ENCODE assay signal across 9 mouse cellular contexts in the genomic region with DNA sequence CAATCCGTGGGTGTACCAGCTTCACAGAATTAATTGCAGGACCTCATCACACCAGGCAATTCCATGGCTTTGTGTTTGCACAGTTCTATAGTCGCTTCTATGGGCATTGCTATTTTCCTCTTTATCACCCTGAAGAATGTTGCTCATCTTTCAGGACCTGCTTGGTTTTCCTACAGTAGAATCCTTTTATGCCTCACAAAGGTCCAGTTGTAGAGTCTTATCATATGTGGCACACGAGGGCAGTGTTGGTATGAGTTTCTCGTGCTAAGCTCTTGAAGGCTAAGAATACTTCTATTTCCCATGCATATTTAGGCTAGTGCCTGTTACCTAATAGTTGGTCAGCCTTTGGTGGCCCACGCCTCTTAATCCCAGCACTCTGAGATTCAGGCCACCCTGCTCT. TPM values are rescaled to one million over a fixed set of nuclear protein-coding genes. Genes with fewer than 3 reads are reported as not detected.
DNase-seq lines count a peak whose midpoint lies in the region; ATAC-seq and TF ChIP-seq lines count a peak whose summit lies in the region.
"Had no signal": no experiment of that assay in that cellular context is flagged by ENCODE, and none has a peak within 500 bp of the region (broad histone marks: within the 10 kb centered on the region; RNA-seq: fewer than 3 reads in every experiment).

No protein-coding gene starts in this region.

- TF ChIP-seq POLR2A in heart, adult 2 months (IDR thresholded peaks at IDR 0.05; ENCODE audit: insufficient read depth, low read depth, low read length), result no peak
- TF ChIP-seq POLR2A in CH12.LX (IDR thresholded peaks at IDR 0.05; ENCODE audit: low read depth, low read length), result no peak
- no peak for TF ChIP-seq POLR2A in thymus, adult 2 months (IDR thresholded peaks at IDR 0.05; ENCODE audit: control insufficient read depth, extremely low read depth, insufficient read depth, low read length, poor library complexity)

- DNase-seq in heart, adult 2 months, result peak in 1 of 2 experiments; percentile 13
- no peak for DNase-seq in heart, postnatal 36 days
- DNase-seq in CH12.LX (ENCODE audit: extremely low read depth), result no peak
- no peak for DNase-seq in frontal cortex, postnatal 25 days (ENCODE audit: low spot score in 2 of 2)
- DNase-seq in layer of hippocampus, postnatal 14 days (ENCODE audit: low spot score in 2 of 2), result no peak
- DNase-seq in thymus, adult 2 months, result no peak

- WGBS in heart, adult 2 months, result 22% methylated on average over 5 of the region's 5 CpGs
- WGBS in forebrain, embryonic 16.5 days, result 30% methylated on average over 5 of the region's 5 CpGs
- WGBS in liver, embryonic 16.5 days (ENCODE audit: insufficient replicate concordance), result 16% methylated on average over 5 of the region's 5 CpGs
- WGBS in thymus, adult 2 months, result 25% methylated on average over 5 of the region's 5 CpGs

- peak overlapping the region; percentile 70; the same call in 1 of the 2 replicates for H3K9ac ChIP-seq in heart, adult 2 months (ENCODE audit: low read depth, low read length)
- peak overlapping the region; percentile 88 for H3K9ac ChIP-seq in CH12.LX (ENCODE audit: insufficient read depth, low read depth)
- H3K9ac ChIP-seq in forebrain, embryonic 16.5 days (replicated peaks; ENCODE audit: low read depth, low read length), result peak overlapping the region; percentile 77
- H3K9ac ChIP-seq in liver, embryonic 16.5 days (ENCODE audit: low read depth, low read length), result peak overlapping the region; percentile 86

- peak overlapping the region; percentile 98 for H3K4me3 ChIP-seq in heart, adult 2 months
- peak overlapping the region; percentile 91 to 93 (median 93) for H3K4me3 ChIP-seq in CH12.LX (replicated peaks in 1 of 3; ENCODE audit: low read depth in 2 of 3, low read length in 2 of 3, poor library complexity in 1 of 3)
- peak overlapping the region; percentile 65 for H3K4me3 ChIP-seq in forebrain, embryonic 16.5 days (replicated peaks; ENCODE audit: low read length)
- H3K4me3 ChIP-seq in liver, embryonic 16.5 days (ENCODE audit: low read depth, low read length), result peak overlapping the region; percentile 87
- no peak overlapping the region for H3K4me3 ChIP-seq in thymus, adult 2 months (ENCODE audit: control insufficient read depth, insufficient read depth, low read length)

- no peak for ATAC-seq in forebrain, embryonic 16.5 days
- ATAC-seq in liver, embryonic 16.5 days (ENCODE audit: low read depth), result no peak

- dilution Hi-C loops in CH12.LX (cut with MboI; ENCODE audit: extremely low pct_ligation_motif_present, extremely low pct_unique_long_range_greater_than_20kb, low sequenced_read_pairs), result no loop called here

- no peak overlapping the region; the same call in 1 of the 2 replicates for H3K27ac ChIP-seq in heart, adult 2 months
- no peak overlapping the region for H3K27ac ChIP-seq in CH12.LX (ENCODE audit: insufficient read depth, low read depth)
- peak overlapping the region; percentile 90 for H3K27ac ChIP-seq in forebrain, embryonic 16.5 days (ENCODE audit: low read length)
- H3K27ac ChIP-seq in liver, embryonic 16.5 days (ENCODE audit: low read length), result no peak overlapping the region
- H3K27ac ChIP-seq in thymus, adult 2 months (ENCODE audit: control insufficient read depth, insufficient read depth, low read length), result no peak overlapping the region

- peak; percentile 38 for TF ChIP-seq CTCF in heart, adult 2 months (IDR thresholded peaks at IDR 0.05)
- TF ChIP-seq CTCF in CH12.LX (conservative IDR thresholded peaks at IDR 0.05 in 1 of 2, IDR thresholded peaks at IDR 0.05 in 1 of 2; ENCODE audit: low read depth in 2 of 2, low read length in 2 of 2), result peak in 1 of 2 experiments; percentile 52; a peak in 2 of 4 replicates
- no peak for TF ChIP-seq CTCF in thymus, adult 2 months (IDR thresholded peaks at IDR 0.05; ENCODE audit: borderline replicate concordance, control insufficient read depth, extremely low read depth, insufficient read depth, low read length, poor library complexity)

- peak; percentile 38 for TF ChIP-seq RAD21 in CH12.LX (IDR thresholded peaks at IDR 0.05; ENCODE audit: low read depth, low read length)

- no peaks in the 10 kb centered on the region for H3K36me3 ChIP-seq in heart, adult 2 months (ENCODE audit: control insufficient read depth, insufficient read depth, low read length)
- H3K36me3 ChIP-seq in CH12.LX (replicated peaks in 1 of 2; ENCODE audit: control insufficient read depth in 1 of 2, insufficient read depth in 1 of 2, low read length in 1 of 2), result peaks cover 19 to 52% of the 10 kb centered on the region in 2 experiments
- no peaks in the 10 kb centered on the region for H3K36me3 ChIP-seq in forebrain, embryonic 16.5 days (ENCODE audit: control insufficient read depth, insufficient read depth)
- H3K36me3 ChIP-seq in liver, embryonic 16.5 days (ENCODE audit: control insufficient read depth, insufficient read depth), result no peaks in the 10 kb centered on the region
- H3K36me3 ChIP-seq in thymus, adult 2 months (ENCODE audit: control insufficient read depth, insufficient read depth, low read length), result no peaks in the 10 kb centered on the region

- no peaks in the 10 kb centered on the region for H3K27me3 ChIP-seq in heart, adult 2 months (ENCODE audit: control insufficient read depth, insufficient read depth, low read length)
- no peaks in the 10 kb centered on the region for H3K27me3 ChIP-seq in CH12.LX (replicated peaks)
- no peaks in the 10 kb centered on the region for H3K27me3 ChIP-seq in forebrain, embryonic 16.5 days (replicated peaks; ENCODE audit: control insufficient read depth, insufficient read depth, low read length)
- no peaks in the 10 kb centered on the region for H3K27me3 ChIP-seq in liver, embryonic 16.5 days (ENCODE audit: control insufficient read depth, insufficient read depth, low read depth, low read length)
- H3K27me3 ChIP-seq in thymus, adult 2 months (ENCODE audit: control insufficient read depth, insufficient read depth, low read length), result no peaks in the 10 kb centered on the region
- H3K27me3 ChIP-seq: Patski had no signal

- no peak for TF ChIP-seq EP300 in heart, adult 2 months (IDR thresholded peaks at IDR 0.05; ENCODE audit: insufficient read depth, low read depth, low read length)
- TF ChIP-seq EP300 in CH12.LX (IDR thresholded peaks at IDR 0.05; ENCODE audit: low read length), result no peak

- H3K9me3 ChIP-seq in CH12.LX (replicated peaks; ENCODE audit: low read length), result no peaks in the 10 kb centered on the region
- no peaks in the 10 kb centered on the region for H3K9me3 ChIP-seq in forebrain, embryonic 16.5 days (ENCODE audit: control insufficient read depth, low read length)
- no peaks in the 10 kb centered on the region for H3K9me3 ChIP-seq in liver, embryonic 16.5 days (replicated peaks; ENCODE audit: control insufficient read depth, low read length)

- in situ Hi-C loops in CH12.LX (cut with MboI; ENCODE audit: low pct_ligation_motif_present, low pct_unique_long_range_greater_than_20kb, low sequenced_read_pairs), result no loop called here

- peak overlapping the region; percentile 91 for H3K4me2 ChIP-seq in CH12.LX (ENCODE audit: insufficient read depth, low read depth, poor library complexity, severe bottlenecking)
- peak overlapping the region; percentile 79 for H3K4me2 ChIP-seq in forebrain, embryonic 16.5 days (ENCODE audit: low read length)
- peak overlapping the region; percentile 96 for H3K4me2 ChIP-seq in liver, embryonic 16.5 days (ENCODE audit: low read depth, low read length)

- H3K4me1 ChIP-seq in heart, adult 2 months (ENCODE audit: control insufficient read depth, insufficient read depth, low read length), result peaks cover 4% of the 10 kb centered on the region
- peaks cover 14 to 71% of the 10 kb centered on the region in 2 experiments for H3K4me1 ChIP-seq in CH12.LX (ENCODE audit: control insufficient read depth in 1 of 2, insufficient read depth in 2 of 2)
- H3K4me1 ChIP-seq in forebrain, embryonic 16.5 days (replicated peaks; ENCODE audit: control insufficient read depth, insufficient read depth, low read length), result peaks cover 34% of the 10 kb centered on the region
- peaks cover 17% of the 10 kb centered on the region for H3K4me1 ChIP-seq in liver, embryonic 16.5 days (ENCODE audit: control insufficient read depth, low read depth, low read length)
- peaks cover 7% of the 10 kb centered on the region for H3K4me1 ChIP-seq in thymus, adult 2 months (replicated peaks; ENCODE audit: control insufficient read depth, insufficient read depth, low read length)

- intact Hi-C loops in heart, adult 2 months (cut with DNase I), result loop anchor here (2.0 to 10.0 kb wide), 2 partner anchors 24 to 240 kb away; a partner anchor contains a TSS
- intact Hi-C loops in heart, postnatal 36 days (cut with DNase I), result loop anchor here (2.0 kb wide), 1 partner anchor 26 kb away; a partner anchor contains a TSS

- H3K79me2 ChIP-seq in heart, adult 2 months (replicated peaks; ENCODE audit: control insufficient read depth, insufficient read depth, low read length), result no peaks in the 10 kb centered on the region
- peaks cover 47% of the 10 kb centered on the region for H3K79me2 ChIP-seq in CH12.LX (replicated peaks; ENCODE audit: control insufficient read depth, extremely low read depth, insufficient read depth, poor library complexity, severe bottlenecking)

RNA-seq across cellular contexts. Expression of a gene that starts 0.6 kb away (rescaled TPM):
- total RNA-seq in heart, adult 2 months (2021), result 1 to 10 TPM; 5.5 TPM
- polyA plus RNA-seq in heart, adult 2 months (2012; rRNA removed), result 12.7 and 14.5 TPM in 2 replicates
- 1 to 10 TPM; 4.9 to 5.3 TPM for total RNA-seq in heart, postnatal 36 days (2021)
- total RNA-seq in CH12.LX (2012; rRNA removed), result 13.3 and 15.3 TPM in 2 replicates
- 9.6 and 11.6 TPM in 2 replicates for total RNA-seq in CH12.LX (2014; rRNA removed)
- 15.6 and 17.1 TPM in 2 replicates for polyA plus RNA-seq in CH12.LX (2012; ENCODE audit: insufficient read length, low read depth)
- polyA plus RNA-seq in forebrain, embryonic 16.5 days (2015; fragmentation: Nextera tagmentation; extraction: Ambion mirVana), result 17.3 and 17.8 TPM in 2 replicates
- polyA plus RNA-seq in liver, embryonic 16.5 days (2015; fragmentation: Nextera tagmentation; extraction: Ambion mirVana), result 3.2 and 3.8 TPM in 2 replicates
- total RNA-seq in layer of hippocampus, postnatal 14 days (2021), result 10 to 100 TPM; 21.8 to 22.0 TPM
- 42.8 and 44.7 TPM in 2 replicates for polyA plus RNA-seq in thymus, adult 2 months (2012; rRNA removed)

RNA-seq across cellular contexts. Expression of a gene that starts 1.0 kb away (rescaled TPM):
- total RNA-seq in heart, adult 2 months (2021), result 10 to 100 TPM; 26.3 to 26.9 TPM
- polyA plus RNA-seq in heart, adult 2 months (2012; rRNA removed), result 32.9 and 46.7 TPM in 2 replicates
- total RNA-seq in heart, postnatal 36 days (2021), result 10 to 100 TPM; 25.2 to 30.7 TPM
- 105 and 119 TPM in 2 replicates for total RNA-seq in CH12.LX (2012; rRNA removed)
- total RNA-seq in CH12.LX (2014; rRNA removed), result 76.7 and 98.4 TPM in 2 replicates
- 113 and 141 TPM in 2 replicates for polyA plus RNA-seq in CH12.LX (2012; ENCODE audit: insufficient read length, low read depth)
- polyA plus RNA-seq in forebrain, embryonic 16.5 days (2015; fragmentation: Nextera tagmentation; extraction: Ambion mirVana), result 134 and 138 TPM in 2 replicates
- 33.0 and 39.3 TPM in 2 replicates for polyA plus RNA-seq in liver, embryonic 16.5 days (2015; fragmentation: Nextera tagmentation; extraction: Ambion mirVana)
- 10 to 100 TPM; 85.3 to 87.5 TPM for total RNA-seq in layer of hippocampus, postnatal 14 days (2021)
- polyA plus RNA-seq in thymus, adult 2 months (2012; rRNA removed), result 189 and 213 TPM in 2 replicates

RNA-seq across cellular contexts. Expression of a gene that starts 18.8 kb away (rescaled TPM):
- total RNA-seq in heart, adult 2 months (2021), result not detected
- not detected in 2 replicates for polyA plus RNA-seq in heart, adult 2 months (2012; rRNA removed)
- total RNA-seq in heart, postnatal 36 days (2021), result not detected
- not detected in 2 replicates for total RNA-seq in CH12.LX (2012; rRNA removed)
- not detected in 2 replicates for total RNA-seq in CH12.LX (2014; rRNA removed)
- polyA plus RNA-seq in CH12.LX (2012; ENCODE audit: insufficient read length, low read depth), result not detected in 2 replicates
- 0.27 TPM in 1 of 2 replicates, not detected in the other for polyA plus RNA-seq in forebrain, embryonic 16.5 days (2015; fragmentation: Nextera tagmentation; extraction: Ambion mirVana)
- polyA plus RNA-seq in liver, embryonic 16.5 days (2015; fragmentation: Nextera tagmentation; extraction: Ambion mirVana), result not detected in 2 replicates
- total RNA-seq in layer of hippocampus, postnatal 14 days (2021), result not detected
- polyA plus RNA-seq in thymus, adult 2 months (2012; rRNA removed), result not detected in 2 replicates
- polyA plus RNA-seq: Patski had no signal

RNA-seq across cellular contexts. Expression of a gene that starts 20.1 kb away (rescaled TPM):
- not detected for total RNA-seq in heart, adult 2 months (2021)
- polyA plus RNA-seq in heart, adult 2 months (2012; rRNA removed), result 0.26 TPM in 1 of 2 replicates, not detected in the other
- total RNA-seq in heart, postnatal 36 days (2021), result not detected
- total RNA-seq in CH12.LX (2012; rRNA removed) (not detected in 2 replicates), CH12.LX (2014; rRNA removed) (not detected in 2 replicates)
- polyA plus RNA-seq in CH12.LX (2012; ENCODE audit: insufficient read length, low read depth), result not detected in 2 replicates
- 0.73 and 0.86 TPM in 2 replicates for polyA plus RNA-seq in forebrain, embryonic 16.5 days (2015; fragmentation: Nextera tagmentation; extraction: Ambion mirVana)
- not detected in 2 replicates for polyA plus RNA-seq in liver, embryonic 16.5 days (2015; fragmentation: Nextera tagmentation; extraction: Ambion mirVana)
- not detected for total RNA-seq in layer of hippocampus, postnatal 14 days (2021)
- polyA plus RNA-seq in thymus, adult 2 months (2012; rRNA removed), result 0.26 TPM in 1 of 2 replicates, not detected in the other
- polyA plus RNA-seq: Patski had no signal

RNA-seq across cellular contexts. Expression of a gene that starts 20.1 kb away (rescaled TPM):
- total RNA-seq in heart, adult 2 months (2021), result not detected
- polyA plus RNA-seq in heart, adult 2 months (2012; rRNA removed), result not detected in 2 replicates
- not detected for total RNA-seq in heart, postnatal 36 days (2021)
- not detected in 2 replicates for total RNA-seq in CH12.LX (2012; rRNA removed)
- total RNA-seq in CH12.LX (2014; rRNA removed), result not detected in 2 replicates
- 0.23 TPM in 1 of 2 replicates, not detected in the other for polyA plus RNA-seq in CH12.LX (2012; ENCODE audit: insufficient read length, low read depth)
- polyA plus RNA-seq in forebrain, embryonic 16.5 days (2015; fragmentation: Nextera tagmentation; extraction: Ambion mirVana), result not detected in 2 replicates
- not detected in 2 replicates for polyA plus RNA-seq in liver, embryonic 16.5 days (2015; fragmentation: Nextera tagmentation; extraction: Ambion mirVana)
- total RNA-seq in layer of hippocampus, postnatal 14 days (2021), result not detected
- not detected in 2 replicates for polyA plus RNA-seq in thymus, adult 2 months (2012; rRNA removed)
